In genomic region chr12:24651642-24652342, GRCm38 (mm10) we compare ENCODE assay signal across 8 mouse cellular contexts. TPM values are rescaled to one million over a fixed set of nuclear protein-coding genes. Genes with fewer than 3 reads are reported as not detected.
A peak's percentile ranks its signal among the peaks of the same experiment; 100 is the strongest.
DNase-seq lines count a peak whose midpoint lies in the region; ATAC-seq lines count a peak whose summit lies in the region.

No protein-coding gene starts in this region.

- intact Hi-C loops in left cerebral cortex, postnatal 10 days (cut with DNase I): no loop called here

- ATAC-seq in inflammation-experienced regulatory T-cells, adult 6 months: peak; percentile 75
- ATAC-seq in megakaryocyte-erythroid progenitor cell, adult 5-6 weeks (replicated peaks; ENCODE audit: low FRiP score, low TSS enrichment, poor library complexity, severe bottlenecking): peak; percentile 90

- DNase-seq in adipocyte (ENCODE audit: low spot score): peak; percentile 93
- DNase-seq in embryo, embryonic 10 days (ENCODE audit: low spot score): peak; percentile 96
- DNase-seq in gastrocnemius, postnatal 10 days: peak; percentile 98
- peak; percentile 87 to 97 for DNase-seq in left cerebral cortex, postnatal 10 days (ENCODE audit: extremely low spot score in 1 of 2, low spot score in 2 of 2)
- DNase-seq in right cerebral cortex, postnatal 25 days: peak; percentile 90
- peak; percentile 95 to 99 for DNase-seq in urinary bladder, postnatal 4 days (ENCODE audit: low spot score in 2 of 2)

RNA-seq across cellular contexts. Expression of gene Klf11, which starts 0.7 kb away (rescaled TPM):
- total RNA-seq in gastrocnemius, postnatal 10 days (2021): 10 to 100 TPM in 1 of 2 experiments, 1 to 10 TPM in 1; 9.5 to 11.4 TPM
- polyA plus RNA-seq in inflammation-experienced regulatory T-cells, adult 6 months (2017; shearing (Covaris generic)): 1 to 10 TPM; 2.3 to 3.6 (median 2.7) TPM
- 1 to 10 TPM; 8.3 to 9.0 TPM for total RNA-seq in left cerebral cortex, postnatal 10 days (2021)
- total RNA-seq in megakaryocyte-erythroid progenitor cell, adult 5-6 weeks (2014; fragmentation: Nextera tagmentation): 10.9 and 16.6 TPM in 2 replicates
- 15.7 and 18.6 TPM in 2 replicates for total RNA-seq in megakaryocyte-erythroid progenitor cell, adult 5-6 weeks (2017)

RNA-seq across cellular contexts. Expression of gene Cys1, which starts 29.8 kb away (rescaled TPM):
- total RNA-seq in gastrocnemius, postnatal 10 days (2021): 1 to 10 TPM; 7.4 to 8.3 TPM
- not detected for polyA plus RNA-seq in inflammation-experienced regulatory T-cells, adult 6 months (2017; shearing (Covaris generic))
- 10 to 100 TPM in 1 of 2 experiments, 1 to 10 TPM in 1; 9.3 to 10.7 TPM for total RNA-seq in left cerebral cortex, postnatal 10 days (2021)
- total RNA-seq in megakaryocyte-erythroid progenitor cell, adult 5-6 weeks (2014; fragmentation: Nextera tagmentation): not detected in 2 replicates
- not detected in 2 replicates for total RNA-seq in megakaryocyte-erythroid progenitor cell, adult 5-6 weeks (2017)

RNA-seq across cellular contexts. Expression of gene Rrm2, which starts 56.2 kb away (rescaled TPM):
- 10 to 100 TPM; 13.5 to 21.2 TPM for total RNA-seq in gastrocnemius, postnatal 10 days (2021)
- 100 to 1,000 TPM in 1 of 3 experiments, 10 to 100 TPM in 2; 41.3 to 492 (median 44.8) TPM for polyA plus RNA-seq in inflammation-experienced regulatory T-cells, adult 6 months (2017; shearing (Covaris generic))
- 1 to 10 TPM; 8.8 to 9.6 TPM for total RNA-seq in left cerebral cortex, postnatal 10 days (2021)
- total RNA-seq in megakaryocyte-erythroid progenitor cell, adult 5-6 weeks (2014; fragmentation: Nextera tagmentation): 188 and 245 TPM in 2 replicates
- total RNA-seq in megakaryocyte-erythroid progenitor cell, adult 5-6 weeks (2017): 98.3 and 173 TPM in 2 replicates

Comparison
In these comparisons a context has a peak if more than half of its experiments do, and no peak if none do; other contexts are left out.
1. Peak in every context shown above with its lines: DNase-seq and ATAC-seq.
2. RNA of gene Cys1, which starts 29.8 kb away (total RNA-seq): 9.3 to 10.7 TPM in left cerebral cortex, postnatal 10 days and 7.4 to 8.3 TPM in gastrocnemius, postnatal 10 days; not detected in megakaryocyte-erythroid progenitor cell, adult 5-6 weeks; every median in the first group is over 4 times any median in the second.
3. RNA of gene Rrm2, which starts 56.2 kb away (total RNA-seq): 98.3 to 245 TPM in megakaryocyte-erythroid progenitor cell, adult 5-6 weeks; 13.5 to 21.2 TPM in gastrocnemius, postnatal 10 days and 8.8 to 9.6 TPM in left cerebral cortex, postnatal 10 days; every median in the first group is over 4 times any median in the second.